Mouse (Mus musculus): ENCODE results near the gene Dst. TPM values are rescaled to one million over a fixed set of nuclear protein-coding genes. Genes with fewer than 3 reads are reported as not detected.
A peak's percentile ranks its signal among the peaks of the same experiment; 100 is the strongest.

Gene Dst
- polyA plus RNA-seq, 1 experiment from 2014 or later: 5.9 TPM

DNA sequence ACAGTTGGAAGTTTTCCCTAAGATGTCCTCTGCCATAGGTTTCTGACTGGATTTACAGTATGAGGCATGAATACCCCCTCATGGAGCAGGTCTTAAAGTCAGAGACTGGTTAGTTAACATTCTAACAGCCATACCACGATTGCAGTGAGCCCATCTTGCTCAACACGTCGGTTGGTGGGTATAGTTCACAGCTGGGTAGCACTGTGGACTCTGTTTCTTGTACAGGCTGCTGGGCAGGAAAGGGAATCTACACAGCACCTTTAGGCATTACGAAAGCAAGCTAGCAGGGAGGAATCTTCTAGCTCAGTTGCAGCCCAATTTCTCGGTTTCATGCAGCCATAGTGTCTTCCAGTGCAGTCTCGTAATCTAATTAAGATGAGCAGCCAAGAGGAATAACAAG lies 69.8 kb downstream of the Dst start:
- WGBS (ENCODE audit: missing documents): 61% methylated on average over 6 of the region's 6 CpGs
- no peak overlapping the region for H3K4me3 ChIP-seq (ENCODE audit: inconsistent target)
- H3K79me2 ChIP-seq (ENCODE audit: inconsistent target): no peaks in the 10 kb centered on the region
- no peaks in the 10 kb centered on the region for H3K36me3 ChIP-seq (ENCODE audit: inconsistent target)
- H3K27ac ChIP-seq: no peak overlapping the region

DNA sequence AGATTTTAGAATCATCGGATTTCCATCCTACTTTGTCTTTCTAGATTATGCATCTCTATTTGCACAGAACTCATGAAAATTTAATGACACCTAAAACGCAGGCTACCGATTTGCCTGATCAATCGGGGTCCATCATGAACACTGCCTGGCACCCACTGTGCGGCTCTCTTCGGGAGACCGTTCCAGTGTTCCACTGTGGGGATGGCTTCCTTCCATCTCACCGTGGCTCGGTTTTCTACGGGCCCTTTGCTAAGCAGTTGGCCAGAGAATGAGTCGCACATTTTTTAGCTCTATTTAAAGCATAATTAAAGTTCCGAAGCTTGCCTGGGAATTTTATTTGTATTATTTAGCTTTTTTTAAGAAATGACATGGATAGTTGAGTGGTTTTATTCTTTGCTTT lies 72.4 kb downstream of the Dst start:
- H3K79me2 ChIP-seq (ENCODE audit: inconsistent target): no peaks in the 10 kb centered on the region
- H3K27ac ChIP-seq: no peak overlapping the region
- no peaks in the 10 kb centered on the region for H3K36me3 ChIP-seq (ENCODE audit: inconsistent target)
- H3K4me3 ChIP-seq (ENCODE audit: inconsistent target): no peak overlapping the region
- WGBS (ENCODE audit: missing documents): 95% methylated on average over 6 of the region's 12 CpGs

- H3K27ac ChIP-seq: no peak overlapping the region
- H3K4me3 ChIP-seq (ENCODE audit: inconsistent target): no peak overlapping the region
- WGBS (ENCODE audit: missing documents): 87% methylated on average over 12 of the region's 13 CpGs
- H3K36me3 ChIP-seq (ENCODE audit: inconsistent target): no peaks in the 10 kb centered on the region
- no peaks in the 10 kb centered on the region for H3K79me2 ChIP-seq (ENCODE audit: inconsistent target)
Observed at GRCm38 (mm10) chr1:33989643-33990042, 81.6 kb downstream of the Dst start.

- no peaks in the 10 kb centered on the region for H3K36me3 ChIP-seq (ENCODE audit: inconsistent target)
- no peaks in the 10 kb centered on the region for H3K79me2 ChIP-seq (ENCODE audit: inconsistent target)
- 91% methylated on average over 6 of the region's 6 CpGs for WGBS (ENCODE audit: missing documents)
- no peak overlapping the region for H3K4me3 ChIP-seq (ENCODE audit: inconsistent target)
- no peak overlapping the region for H3K27ac ChIP-seq
Observed at GRCm38 (mm10) chr1:33991067-33991466, 83.0 kb downstream of the Dst start.

DNA sequence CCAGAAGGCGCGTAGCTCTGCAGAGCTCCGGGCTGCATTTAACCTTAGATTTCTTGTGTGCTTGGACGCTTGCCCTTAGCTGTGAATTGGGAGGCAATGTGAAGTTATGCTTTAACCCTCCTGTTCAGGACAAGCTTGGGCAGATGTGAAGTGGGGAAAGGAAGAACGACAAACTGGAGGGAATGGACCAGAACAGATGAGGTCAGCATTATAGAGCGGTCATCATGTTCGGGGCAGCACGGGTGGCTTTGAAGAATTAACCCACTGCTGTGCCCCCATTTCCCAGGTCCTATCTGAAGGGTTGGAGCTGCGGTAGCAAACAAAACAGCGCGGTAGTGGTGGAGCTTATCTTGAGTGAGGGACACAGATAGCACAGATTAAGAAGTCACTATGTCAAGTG lies 84.8 kb downstream of the Dst start:
- no peaks in the 10 kb centered on the region for H3K36me3 ChIP-seq (ENCODE audit: inconsistent target)
- H3K27ac ChIP-seq: no peak overlapping the region
- no peak overlapping the region for H3K4me3 ChIP-seq (ENCODE audit: inconsistent target)
- H3K79me2 ChIP-seq (ENCODE audit: inconsistent target): no peaks in the 10 kb centered on the region
- 96% methylated on average over 9 of the region's 11 CpGs for WGBS (ENCODE audit: missing documents)

DNA sequence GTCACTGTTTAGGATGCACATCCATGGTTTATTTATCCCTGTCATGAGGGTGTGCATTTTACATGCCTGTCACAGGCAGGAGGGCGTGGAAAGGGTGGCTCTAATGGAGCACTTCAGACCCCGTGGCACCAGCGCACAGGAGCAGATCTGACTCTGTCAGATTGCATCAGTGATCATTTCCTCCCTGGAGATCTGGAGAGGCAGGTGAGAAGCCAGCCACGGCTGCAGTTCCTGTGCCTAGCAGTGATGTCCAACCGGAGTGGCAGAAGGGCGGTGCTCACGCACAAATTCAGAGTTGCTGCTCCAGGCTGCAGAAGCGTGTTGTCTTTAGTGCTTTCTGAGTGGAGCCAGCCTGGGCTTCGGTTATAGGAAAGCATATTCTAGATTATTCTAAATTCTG lies 86.2 kb downstream of the Dst start:
- Histone ChIP-seq H3K79me2 (ENCODE audit: inconsistent target) (no peaks in the 10 kb centered on the region), H3K27ac (no peak overlapping the region), H3K36me3 (ENCODE audit: inconsistent target) (no peaks in the 10 kb centered on the region), H3K4me3 (ENCODE audit: inconsistent target) (no peak overlapping the region)
- WGBS (ENCODE audit: missing documents): 39% methylated on average over 9 of the region's 9 CpGs

DNA sequence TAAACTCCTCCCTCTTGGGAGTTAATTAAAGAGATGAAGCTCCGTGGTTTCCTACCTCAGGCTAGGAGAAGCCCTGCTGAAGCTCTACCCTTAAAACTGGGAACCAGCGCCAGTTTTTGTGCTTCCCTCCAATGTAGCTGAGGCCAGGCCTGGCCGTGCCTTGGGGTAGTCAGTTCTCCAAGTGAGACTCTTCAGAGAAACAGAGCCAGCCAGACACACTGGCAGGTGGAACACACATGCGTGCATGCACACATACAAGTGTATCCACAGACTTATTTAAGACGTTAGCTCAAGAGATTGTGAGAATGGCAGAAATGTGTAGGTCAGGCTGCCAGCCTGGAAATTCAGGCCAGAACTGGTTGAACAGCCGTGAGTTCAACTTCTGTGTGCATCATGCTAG lies 87.4 kb downstream of the Dst start:
- Histone ChIP-seq H3K4me3 (ENCODE audit: inconsistent target) (no peak overlapping the region), H3K36me3 (ENCODE audit: inconsistent target) (no peaks in the 10 kb centered on the region), H3K79me2 (ENCODE audit: inconsistent target) (no peaks in the 10 kb centered on the region), H3K27ac (no peak overlapping the region)
- 87% methylated on average over 6 of the region's 6 CpGs for WGBS (ENCODE audit: missing documents)

DNA sequence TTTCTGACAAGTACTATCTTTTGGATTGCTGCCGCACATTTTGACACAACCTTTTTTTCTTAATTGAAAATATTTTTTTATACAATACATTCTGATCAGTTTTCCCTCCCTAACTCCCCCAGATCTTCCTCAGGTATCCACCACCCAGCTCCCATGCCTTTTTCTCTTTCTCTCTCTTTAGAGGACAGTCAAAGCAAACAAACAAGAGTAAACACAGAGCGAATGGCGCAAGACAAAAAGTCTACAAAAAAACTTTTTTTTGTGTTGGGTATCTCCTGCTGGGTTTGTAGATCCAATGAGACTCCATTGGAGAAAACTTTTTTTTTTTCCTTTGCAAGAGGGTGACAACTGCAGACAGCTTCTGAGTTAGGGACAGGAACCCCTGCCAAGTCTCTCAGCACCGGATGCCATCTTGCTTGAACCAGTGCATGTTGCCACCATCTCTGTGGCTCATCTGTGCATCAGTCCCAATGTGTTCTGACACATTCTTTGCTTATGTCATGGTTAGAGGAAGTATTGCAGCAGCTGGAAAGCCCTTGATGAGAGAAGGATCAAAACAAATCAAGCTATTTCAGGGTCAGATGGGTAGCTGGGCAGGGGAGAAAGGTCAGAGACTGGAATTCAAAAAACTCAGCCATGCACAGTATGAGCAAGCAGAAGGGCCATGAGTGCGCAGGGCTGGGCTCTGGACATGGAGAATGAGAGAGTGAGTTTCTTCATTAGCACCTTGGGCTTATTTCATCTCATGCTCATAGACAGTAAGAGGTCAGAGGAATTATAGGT lies 88.3 kb downstream of the Dst start:
- H3K27ac ChIP-seq: no peak overlapping the region
- no peak overlapping the region for H3K4me3 ChIP-seq (ENCODE audit: inconsistent target)
- no peaks in the 10 kb centered on the region for H3K36me3 ChIP-seq (ENCODE audit: inconsistent target)
- WGBS (ENCODE audit: missing documents): 90% methylated on average over 5 of the region's 5 CpGs
- no peaks in the 10 kb centered on the region for H3K79me2 ChIP-seq (ENCODE audit: inconsistent target)

- H3K36me3 ChIP-seq (ENCODE audit: inconsistent target): no peaks in the 10 kb centered on the region
- H3K27ac ChIP-seq: no peak overlapping the region
- H3K79me2 ChIP-seq (ENCODE audit: inconsistent target): no peaks in the 10 kb centered on the region
- WGBS (ENCODE audit: missing documents): 88% methylated on average over 4 of the region's 4 CpGs
- no peak overlapping the region for H3K4me3 ChIP-seq (ENCODE audit: inconsistent target)
Observed at GRCm38 (mm10) chr1:34002321-34002720, 94.3 kb downstream of the Dst start.

DNA sequence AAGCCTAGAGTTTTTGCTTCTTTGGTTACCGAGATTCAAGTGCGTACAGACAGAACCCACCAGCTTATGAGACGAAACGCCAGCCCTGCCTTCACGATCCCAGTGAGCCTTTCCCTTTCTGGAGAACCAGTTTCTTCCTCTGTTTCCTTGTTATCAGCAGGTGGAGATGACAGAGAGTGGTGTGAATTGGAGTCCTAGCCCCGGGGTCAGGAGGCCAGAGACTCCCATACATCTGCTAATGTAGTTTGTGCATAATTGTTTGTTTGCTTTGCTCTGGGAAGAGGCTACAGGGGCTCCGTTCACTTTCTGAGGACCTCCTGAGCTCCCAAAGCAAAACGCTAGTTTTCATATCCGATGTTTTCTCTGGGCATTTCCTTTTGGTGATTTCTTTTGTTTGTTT lies 94.9 kb downstream of the Dst start:
- 85% methylated on average over 9 of the region's 9 CpGs for WGBS (ENCODE audit: missing documents)
- Histone ChIP-seq H3K36me3 (ENCODE audit: inconsistent target) (no peaks in the 10 kb centered on the region), H3K27ac (no peak overlapping the region)

GRCm38 (mm10) chr1:34005238-34005725 lies 97.3 kb downstream of the Dst start:
- Histone ChIP-seq H3K36me3 (ENCODE audit: inconsistent target) (no peaks in the 10 kb centered on the region), H3K79me2 (ENCODE audit: inconsistent target) (no peaks in the 10 kb centered on the region), H3K27ac (no peak overlapping the region), H3K4me3 (ENCODE audit: inconsistent target) (no peak overlapping the region)
- 5% methylated on average over 10 of the region's 10 CpGs for WGBS (ENCODE audit: missing documents)

More for the DNA sequence above, 94.9 kb downstream of the Dst start:
- H3K79me2 ChIP-seq (ENCODE audit: inconsistent target): no peaks in the 10 kb centered on the region
- H3K4me3 ChIP-seq (ENCODE audit: inconsistent target): no peak overlapping the region

DNA sequence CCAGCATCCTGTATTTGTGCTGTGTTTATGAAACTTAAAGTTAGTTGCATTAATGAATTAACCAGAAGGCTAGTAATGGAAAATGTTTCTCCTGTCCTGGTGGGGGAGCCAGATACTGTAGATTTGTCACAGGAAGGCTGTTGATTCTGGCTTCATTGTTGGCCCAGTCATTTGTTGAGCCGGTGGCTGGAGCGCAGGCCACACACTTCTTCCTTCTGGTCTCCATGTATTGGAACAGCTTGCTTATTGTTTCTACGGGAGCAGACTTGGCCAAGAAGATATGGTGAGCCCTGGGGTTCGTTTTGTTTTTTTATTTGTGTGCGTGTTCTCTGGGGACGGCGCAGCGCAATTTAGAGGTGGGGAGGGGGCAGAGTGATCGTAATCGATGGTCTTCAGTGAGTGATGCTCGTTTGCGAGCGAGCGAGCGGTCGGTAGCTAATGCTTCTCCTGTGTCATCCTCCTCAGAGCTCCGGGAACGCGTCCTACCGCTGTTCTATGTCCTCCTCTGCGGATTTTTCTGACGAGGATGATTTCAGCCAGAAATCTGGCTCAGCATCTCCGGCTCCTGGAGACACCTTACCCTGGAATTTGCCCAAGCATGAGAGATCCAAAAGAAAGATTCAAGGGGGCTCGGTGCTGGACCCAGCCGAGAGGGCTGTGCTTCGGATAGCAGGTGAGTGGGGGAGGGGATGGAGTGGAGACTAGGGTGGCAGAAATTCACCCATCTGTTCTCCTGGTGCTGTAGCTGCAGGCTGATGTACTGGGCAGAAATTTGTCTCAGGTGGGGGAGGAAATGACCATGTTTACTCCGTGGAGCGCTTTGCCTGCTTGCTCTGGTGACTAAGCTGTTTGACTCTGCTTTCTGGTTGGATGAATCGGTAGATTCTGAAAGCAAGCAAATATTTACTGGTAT lies 98.0 kb downstream of the Dst start:
- H3K79me2 ChIP-seq (ENCODE audit: inconsistent target): no peaks in the 10 kb centered on the region
- WGBS (ENCODE audit: missing documents): 8% methylated on average over 29 of the region's 29 CpGs
- H3K4me3 ChIP-seq (ENCODE audit: inconsistent target): peak overlapping the region; percentile 23
- no peaks in the 10 kb centered on the region for H3K36me3 ChIP-seq (ENCODE audit: inconsistent target)
- no peak overlapping the region for H3K27ac ChIP-seq

DNA sequence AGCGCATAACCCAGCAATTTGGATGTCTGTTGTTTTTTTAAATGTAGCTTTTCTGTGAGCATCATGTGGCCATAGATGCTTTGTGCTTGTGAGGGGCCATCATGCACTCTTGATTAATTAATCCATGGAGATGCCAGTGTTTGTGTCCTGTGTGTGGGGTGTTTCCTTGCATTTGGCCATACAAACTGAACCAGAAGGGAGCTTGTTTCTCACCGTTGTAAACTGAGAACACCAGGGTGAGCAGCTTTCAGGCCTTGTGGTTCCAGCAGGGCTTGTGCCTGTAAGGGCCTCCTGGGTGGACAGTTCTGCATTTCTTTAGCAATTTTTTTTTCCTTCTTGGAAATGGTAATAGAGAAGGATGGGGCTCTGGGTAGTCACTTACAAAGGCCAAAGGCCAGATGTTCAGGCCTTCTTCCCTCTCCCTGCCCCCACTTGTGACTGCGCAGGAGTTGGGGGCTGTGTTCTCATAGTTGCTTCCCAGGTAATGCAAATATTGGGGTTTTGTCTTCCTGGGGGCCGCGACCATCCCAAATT lies 98.9 kb downstream of the Dst start:
- Histone ChIP-seq H3K79me2 (ENCODE audit: inconsistent target) (no peaks in the 10 kb centered on the region), H3K4me3 (ENCODE audit: inconsistent target) (no peak overlapping the region), H3K36me3 (ENCODE audit: inconsistent target) (no peaks in the 10 kb centered on the region), H3K27ac (no peak overlapping the region)
- WGBS (ENCODE audit: missing documents): 68% methylated on average over 5 of the region's 5 CpGs

- no peaks in the 10 kb centered on the region for H3K36me3 ChIP-seq (ENCODE audit: inconsistent target)
- no peak overlapping the region for H3K4me3 ChIP-seq (ENCODE audit: inconsistent target)
- WGBS (ENCODE audit: missing documents): 87% methylated on average over 2 of the region's 4 CpGs
- no peak overlapping the region for H3K27ac ChIP-seq
- H3K79me2 ChIP-seq (ENCODE audit: inconsistent target): no peaks in the 10 kb centered on the region
Observed at GRCm38 (mm10) chr1:34007379-34007778, 99.4 kb downstream of the Dst start.

All from macrophage (primary cell).